Mouse (Mus musculus) liver, adult (tissue): ENCODE data around the gene Haus5.

Experiments
- GATA4 ChIP-seq: IDR thresholded peaks from 2 replicates; pipeline ENCODE4 v1.6.1; 2014; ENCODE audit warnings: mild to moderate bottlenecking, low read length; ENCODE audit not compliant: insufficient replicate concordance

Haus5 gene

GRCm38 (mm10) chr7:30664529-30665200 lies at the start of gene Haus5:
TSS of gene Haus5 (minus strand) at chr7:30664994.
- TF ChIP-seq GATA4, result no peak

- no peak for TF ChIP-seq GATA4
These were observed 47.1 kb upstream of the Haus5 start, which contains the start of gene Atp4a for GRCm38 (mm10) chr7:30711942-30712341. TSS of gene Atp4a (plus strand) at chr7:30712209.

GRCm38 (mm10) chr7:30707441-30707840 lies 42.6 kb upstream of the Haus5 start:
- no peak for TF ChIP-seq GATA4

- TF ChIP-seq GATA4, result peak; percentile 70; the same call in 1 of the 2 replicates
These were observed 41.6 kb upstream of the Haus5 start for GRCm38 (mm10) chr7:30706214-30706882.

- no peak for TF ChIP-seq GATA4
These were observed 33.8 kb upstream of the Haus5 start, which contains the start of gene 2200002J24Rik for GRCm38 (mm10) chr7:30698589-30698988. TSS of gene 2200002J24Rik (plus strand) at chr7:30698926.

- no peak for TF ChIP-seq GATA4
These were observed 33.3 kb upstream of the Haus5 start for GRCm38 (mm10) chr7:30698101-30698500.

- no peak for TF ChIP-seq GATA4
These were observed 23.5 kb upstream of the Haus5 start for GRCm38 (mm10) chr7:30688325-30688724.

- no peak for TF ChIP-seq GATA4
These were observed 18.6 kb upstream of the Haus5 start for GRCm38 (mm10) chr7:30683425-30683824.

- no peak for TF ChIP-seq GATA4
These were observed 17.1 kb upstream of the Haus5 start for GRCm38 (mm10) chr7:30681897-30682296.

- no peak for TF ChIP-seq GATA4
These were observed 13.6 kb upstream of the Haus5 start for GRCm38 (mm10) chr7:30678263-30678975.

- TF ChIP-seq GATA4, result no peak
These were observed 6.7 kb upstream of the Haus5 start, which contains the start of gene Pmis2 for GRCm38 (mm10) chr7:30671480-30671879. TSS of gene Pmis2 (minus strand) at chr7:30671605.

GRCm38 (mm10) chr7:30669229-30669628 lies 4.4 kb upstream of the Haus5 start:
- no peak for TF ChIP-seq GATA4

GRCm38 (mm10) chr7:30665321-30665720 lies 527 bp upstream of the Haus5 start:
- TF ChIP-seq GATA4, result no peak

- peak; percentile 14; the same call in 1 of the 2 replicates for TF ChIP-seq GATA4
These were observed 14.9 kb downstream of the Haus5 start, which contains the start of gene Rbm42 for GRCm38 (mm10) chr7:30649591-30650540. TSS of gene Rbm42 (minus strand) at chr7:30650317.
